Mouse (Mus musculus): ENCODE measurements around the gene Dnaaf1.

The Dnaaf1 gene

GRCm38 (mm10) chr8:119623061-119623460 lies 48.0 kb downstream of the Dnaaf1 start:
- DNase-seq (ENCODE audit: low read depth): no peak

- DNase-seq (ENCODE audit: low read depth): no peak
Measured at GRCm38 (mm10) chr8:119623744-119624143, 48.7 kb downstream of the Dnaaf1 start.

- no peak for DNase-seq (ENCODE audit: low read depth)
Measured at GRCm38 (mm10) chr8:119624916-119625315, 49.9 kb downstream of the Dnaaf1 start.

GRCm38 (mm10) chr8:119625788-119626187 lies 50.8 kb downstream of the Dnaaf1 start:
- DNase-seq (ENCODE audit: low read depth): no peak

GRCm38 (mm10) chr8:119627199-119627598 lies 52.2 kb downstream of the Dnaaf1 start:
- DNase-seq (ENCODE audit: low read depth): no peak

- DNase-seq (ENCODE audit: low read depth): no peak
Measured at GRCm38 (mm10) chr8:119627613-119628359, 52.8 kb downstream of the Dnaaf1 start.

GRCm38 (mm10) chr8:119630841-119631240 lies 55.8 kb downstream of the Dnaaf1 start:
- DNase-seq (ENCODE audit: low read depth): no peak

GRCm38 (mm10) chr8:119632246-119632645 lies 57.2 kb downstream of the Dnaaf1 start:
- no peak for DNase-seq (ENCODE audit: low read depth)

- no peak for DNase-seq (ENCODE audit: low read depth)
Measured at GRCm38 (mm10) chr8:119632909-119633308, 57.9 kb downstream of the Dnaaf1 start.

- DNase-seq (ENCODE audit: low read depth): no peak
Measured at GRCm38 (mm10) chr8:119634616-119635336, 59.7 kb downstream of the Dnaaf1 start.

- DNase-seq (ENCODE audit: low read depth): no peak
Measured at GRCm38 (mm10) chr8:119635378-119635777, 60.3 kb downstream of the Dnaaf1 start, which contains the start of gene Kcng4. Gene Kcng4, minus strand, starts transcription at chr8:119635680.

GRCm38 (mm10) chr8:119635958-119636357 lies 60.9 kb downstream of the Dnaaf1 start:
- no peak for DNase-seq (ENCODE audit: low read depth)

GRCm38 (mm10) chr8:119636766-119637165 lies 61.7 kb downstream of the Dnaaf1 start:
- DNase-seq (ENCODE audit: low read depth): no peak

GRCm38 (mm10) chr8:119637381-119637780 lies 62.3 kb downstream of the Dnaaf1 start:
- DNase-seq (ENCODE audit: low read depth): no peak

- DNase-seq (ENCODE audit: low read depth): no peak
Measured at GRCm38 (mm10) chr8:119638261-119638660, 63.2 kb downstream of the Dnaaf1 start.

- DNase-seq (ENCODE audit: low read depth): no peak
Measured at GRCm38 (mm10) chr8:119639798-119640197, 64.8 kb downstream of the Dnaaf1 start.

- DNase-seq (ENCODE audit: low read depth): no peak
Measured at GRCm38 (mm10) chr8:119641058-119641457, 66.0 kb downstream of the Dnaaf1 start.

GRCm38 (mm10) chr8:119642960-119643359 lies 67.9 kb downstream of the Dnaaf1 start:
- no peak for DNase-seq (ENCODE audit: low read depth)

GRCm38 (mm10) chr8:119644429-119644960 lies 69.5 kb downstream of the Dnaaf1 start:
- no peak for DNase-seq (ENCODE audit: low read depth)

GRCm38 (mm10) chr8:119644981-119645597 lies 70.1 kb downstream of the Dnaaf1 start:
- no peak for DNase-seq (ENCODE audit: low read depth)

- no peak for DNase-seq (ENCODE audit: low read depth)
Measured at GRCm38 (mm10) chr8:119646197-119646596, 71.2 kb downstream of the Dnaaf1 start.

- no peak for DNase-seq (ENCODE audit: low read depth)
Measured at GRCm38 (mm10) chr8:119646846-119647245, 71.8 kb downstream of the Dnaaf1 start.
